Mouse (Mus musculus) midbrain, embryonic 16.5 days (tissue): ENCODE data around the gene Tmem132c. TPM values are rescaled to one million over a fixed set of nuclear protein-coding genes. Genes with fewer than 3 reads are reported as not detected.
A peak's percentile ranks its signal among the peaks of the same experiment; 100 is the strongest.

ENCODE experiments used
- ATAC-seq: fragments of 200-750 bp; cut with Nextera tagmentation; 2 replicates; pipeline ENCODE4 v1.8.0; 2017; ENCODE audit warnings: moderate TSS enrichment
- H3K27ac ChIP-seq: fragments of 300-500 bp; sonication (generic); 2 replicates; pipeline ENCODE4 v1.5.1; 2014; ENCODE audit warnings: mild to moderate bottlenecking, low read length, mixed read lengths
- H3K27me3 ChIP-seq: fragments of 300-500 bp; sonication (generic); 2 replicates; pipeline ENCODE4 v1.6.1; 2014; ENCODE audit warnings: low read depth, low read length, mixed read lengths; ENCODE audit not compliant: control insufficient read depth, insufficient read depth
- H3K36me3 ChIP-seq: fragments of 300-500 bp; sonication (generic); 2 replicates; pipeline ENCODE4 v1.6.1; 2014; ENCODE audit warnings: mild to moderate bottlenecking, low read length, moderate library complexity, mixed read lengths; ENCODE audit not compliant: control insufficient read depth, insufficient read depth
- H3K4me1 ChIP-seq: fragments of 300-500 bp; sonication (generic); 2 replicates; pipeline ENCODE4 v1.6.1; 2014; ENCODE audit warnings: mild to moderate bottlenecking, low read length, mixed read lengths; ENCODE audit not compliant: control insufficient read depth, insufficient read depth
- H3K4me2 ChIP-seq: fragments of 300-500 bp; sonication (generic); 2 replicates; pipeline ENCODE4 v1.6.1; 2014; ENCODE audit warnings: mild to moderate bottlenecking, low read length, mixed read lengths
- H3K4me3 ChIP-seq: fragments of 300-500 bp; sonication (generic); 2 replicates; pipeline ENCODE4 v1.5.1; 2014; ENCODE audit warnings: low read depth, mild to moderate bottlenecking, low read length, moderate library complexity, mixed read lengths
- H3K9ac ChIP-seq: fragments of 300-500 bp; sonication (generic); 2 replicates; pipeline ENCODE4 v1.6.1; 2014; ENCODE audit warnings: low read depth, low read length, mixed read lengths
- H3K9me3 ChIP-seq: fragments of 300-500 bp; sonication (generic); replicated peaks from 2 replicates; pipeline ENCODE4 v1.6.1; 2014; ENCODE audit warnings: mild to moderate bottlenecking, low read length, mixed read lengths; ENCODE audit not compliant: control insufficient read depth, poor library complexity, severe bottlenecking
- WGBS: fragments of 180-500 bp; shearing (Covaris S2); extraction: QIAGEN DNeasy Blood & Tissue Kit; methylation state at CpG from one replicate; pipeline ENCODE4 v1.1.7; 2014; 5-methylcytosine and 5-hydroxymethylcytosine counted together
- polyA plus RNA-seq: library from polyadenylated mRNA; unstranded; fragments of >200 nt; fragmentation: Nextera tagmentation; extraction: Ambion mirVana; gene quantifications from 2 replicates; pipeline ENCODE4 v1.2.1, GENCODE M21; 2015

Gene Tmem132c
- polyA plus RNA-seq, 1 experiment from 2014 or later = 11.8 TPM

GRCm38 (mm10) chr5:127488666-127489065 is 247.1 kb downstream of the Tmem132c start:
- WGBS = 85% methylated on average over 13 of the region's 13 CpGs

GRCm38 (mm10) chr5:127491724-127492123 is 250.1 kb downstream of the Tmem132c start:
- Histone ChIP-seq H3K4me2 (no peak overlapping the region), H3K36me3 (no peaks in the 10 kb centered on the region), H3K4me1 (no peaks in the 10 kb centered on the region; the same call in 1 of the 2 replicates), H3K9me3 (no peaks in the 10 kb centered on the region), H3K27me3 (no peaks in the 10 kb centered on the region), H3K27ac (no peak overlapping the region), H3K9ac (no peak overlapping the region), H3K4me3 (no peak overlapping the region)
- ATAC-seq = no peak
- 93% methylated on average over 3 of the region's 3 CpGs for WGBS

More at GRCm38 (mm10) chr5:127488666-127489065, 247.1 kb downstream of the Tmem132c start:
- peaks cover 12% of the 10 kb centered on the region; the same call in 1 of the 2 replicates for H3K4me1 ChIP-seq
- H3K36me3 ChIP-seq = no peaks in the 10 kb centered on the region
- no peak overlapping the region for H3K4me2 ChIP-seq
- no peak overlapping the region for H3K4me3 ChIP-seq
- H3K27ac ChIP-seq = no peak overlapping the region
- H3K9ac ChIP-seq = no peak overlapping the region
- ATAC-seq = no peak
- no peaks in the 10 kb centered on the region for H3K27me3 ChIP-seq
- H3K9me3 ChIP-seq = no peaks in the 10 kb centered on the region

DNA sequence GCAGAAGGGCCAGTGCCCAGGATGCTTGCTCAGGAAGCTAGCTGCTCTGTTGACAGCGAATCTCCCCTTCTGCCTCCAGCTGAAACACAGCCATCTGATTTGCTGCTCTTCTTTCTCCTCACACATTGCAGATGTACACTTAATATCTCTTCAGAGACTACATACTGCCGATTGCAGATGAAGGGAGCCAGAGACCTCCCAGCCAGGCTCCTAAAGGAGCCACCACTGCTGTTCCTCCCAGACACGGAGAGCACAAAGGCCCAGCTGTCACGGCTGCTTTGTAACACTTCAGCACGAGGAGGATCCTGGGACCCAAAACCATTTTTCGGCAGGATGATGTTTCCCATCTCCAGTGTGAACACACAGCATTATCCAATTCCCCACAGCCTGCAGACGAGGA is 255.3 kb downstream of the Tmem132c start:
- H3K27ac ChIP-seq = no peak overlapping the region
- ATAC-seq = no peak
- no peaks in the 10 kb centered on the region for H3K36me3 ChIP-seq
- H3K9me3 ChIP-seq = no peaks in the 10 kb centered on the region
- H3K9ac ChIP-seq = no peak overlapping the region
- peaks cover 3% of the 10 kb centered on the region; the same call in 1 of the 2 replicates for H3K4me1 ChIP-seq
- no peak overlapping the region for H3K4me3 ChIP-seq
- no peak overlapping the region for H3K4me2 ChIP-seq
- H3K27me3 ChIP-seq = no peaks in the 10 kb centered on the region
- 33% methylated on average over 7 of the region's 7 CpGs for WGBS

DNA sequence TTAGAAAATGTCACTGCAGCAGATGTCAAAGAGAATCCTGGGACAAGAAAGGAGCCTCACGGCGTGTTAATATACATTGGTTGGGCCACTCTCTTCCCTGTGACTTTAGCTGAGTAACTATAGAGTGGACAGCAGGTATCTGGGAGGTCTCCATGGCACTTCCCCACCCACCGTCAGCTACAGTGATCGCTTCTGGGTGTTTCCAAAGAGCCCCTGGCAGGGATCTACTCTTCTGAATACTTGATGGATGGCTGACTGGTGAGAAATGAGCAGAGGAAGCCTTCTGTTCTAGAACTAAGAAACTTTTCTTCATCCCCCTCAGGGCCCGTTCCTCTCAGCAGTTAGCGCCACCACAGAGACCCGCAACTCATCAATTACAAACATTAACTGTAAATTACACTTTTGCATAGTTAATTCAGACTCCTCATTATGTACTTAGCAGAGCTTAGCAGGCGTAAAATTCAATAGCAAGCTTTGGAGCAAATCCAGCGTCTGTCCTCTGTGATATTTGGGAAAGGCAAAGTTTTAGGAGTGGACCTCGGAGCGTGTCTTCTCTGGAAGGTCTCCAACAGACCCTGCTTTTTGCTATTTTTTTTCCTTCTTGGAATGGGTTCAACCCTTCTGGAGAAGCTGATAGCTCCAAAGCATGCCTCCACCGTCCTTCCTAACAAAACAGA is 257.7 kb downstream of the Tmem132c start:
- Histone ChIP-seq H3K4me2 (no peak overlapping the region), H3K4me3 (no peak overlapping the region), H3K4me1 (peaks cover 3% of the 10 kb centered on the region; the same call in 1 of the 2 replicates), H3K9ac (no peak overlapping the region), H3K27ac (no peak overlapping the region), H3K36me3 (no peaks in the 10 kb centered on the region), H3K9me3 (no peaks in the 10 kb centered on the region), H3K27me3 (no peaks in the 10 kb centered on the region)
- ATAC-seq = peak; percentile 32; the same call in 1 of the 2 replicates
- WGBS = 62% methylated on average over 12 of the region's 12 CpGs

- Histone ChIP-seq H3K9me3 (no peaks in the 10 kb centered on the region), H3K27ac (no peak overlapping the region), H3K9ac (no peak overlapping the region), H3K36me3 (no peaks in the 10 kb centered on the region), H3K4me3 (no peak overlapping the region), H3K27me3 (no peaks in the 10 kb centered on the region), H3K4me2 (no peak overlapping the region), H3K4me1 (peaks cover 3% of the 10 kb centered on the region; the same call in 1 of the 2 replicates)
- ATAC-seq = no peak
- WGBS = 43% methylated on average over 7 of the region's 7 CpGs
Observed at GRCm38 (mm10) chr5:127502838-127503237, 261.2 kb downstream of the Tmem132c start.

- Histone ChIP-seq H3K27me3 (no peaks in the 10 kb centered on the region), H3K4me1 (no peaks in the 10 kb centered on the region), H3K27ac (no peak overlapping the region), H3K4me3 (no peak overlapping the region), H3K36me3 (no peaks in the 10 kb centered on the region), H3K9me3 (no peaks in the 10 kb centered on the region), H3K9ac (no peak overlapping the region), H3K4me2 (no peak overlapping the region)
- no peak for ATAC-seq
- 68% methylated on average over 6 of the region's 6 CpGs for WGBS
Observed at GRCm38 (mm10) chr5:127505697-127506096, 264.1 kb downstream of the Tmem132c start.

DNA sequence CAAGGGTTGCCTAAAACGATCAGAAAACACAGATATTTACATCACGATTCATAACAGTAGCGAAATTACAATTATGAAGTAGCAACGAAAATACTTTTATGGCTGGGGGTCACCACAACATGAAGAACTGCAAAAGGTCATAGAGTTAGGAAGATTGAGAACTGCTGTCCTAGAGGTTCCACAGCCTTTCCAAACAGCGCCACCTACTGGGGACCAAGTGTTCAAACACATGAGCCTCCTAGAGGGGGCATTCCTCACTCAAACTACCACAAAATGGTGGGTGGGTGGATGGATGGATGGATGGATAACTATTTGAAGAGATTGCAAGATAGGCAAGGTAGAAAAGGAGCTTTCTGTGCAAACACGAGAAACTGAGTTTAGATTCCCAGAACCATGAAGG is 270.0 kb downstream of the Tmem132c start:
- no peaks in the 10 kb centered on the region for H3K9me3 ChIP-seq
- ATAC-seq = no peak
- H3K4me2 ChIP-seq = no peak overlapping the region
- WGBS = 88% methylated on average over 6 of the region's 6 CpGs
- no peak overlapping the region for H3K9ac ChIP-seq
- H3K4me3 ChIP-seq = no peak overlapping the region
- H3K27ac ChIP-seq = no peak overlapping the region
- no peaks in the 10 kb centered on the region for H3K27me3 ChIP-seq
- no peaks in the 10 kb centered on the region for H3K36me3 ChIP-seq
- no peaks in the 10 kb centered on the region for H3K4me1 ChIP-seq

DNA sequence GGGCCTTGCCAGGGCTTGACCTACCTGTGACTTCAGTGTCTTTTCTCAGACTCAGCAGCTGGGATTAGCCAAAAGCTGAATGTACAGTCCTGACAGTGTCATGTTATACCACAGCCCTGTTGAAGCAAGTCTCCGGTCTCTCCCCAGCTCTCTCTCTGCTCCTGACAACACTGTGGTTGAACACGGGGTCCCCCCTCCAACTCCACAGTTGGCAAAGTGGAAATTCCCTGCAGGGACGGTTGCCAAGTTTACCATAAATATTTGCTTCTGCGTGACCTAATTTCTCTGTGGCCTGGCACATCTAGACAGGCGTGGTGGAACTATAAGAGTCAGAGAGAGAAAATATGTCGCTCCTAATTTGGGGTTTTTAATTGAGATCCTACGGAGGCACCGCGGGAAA is 274.4 kb downstream of the Tmem132c start:
- Histone ChIP-seq H3K27me3 (no peaks in the 10 kb centered on the region), H3K27ac (no peak overlapping the region), H3K4me2 (no peak overlapping the region), H3K9me3 (no peaks in the 10 kb centered on the region), H3K4me3 (no peak overlapping the region), H3K36me3 (no peaks in the 10 kb centered on the region), H3K9ac (no peak overlapping the region), H3K4me1 (peaks cover 3% of the 10 kb centered on the region)
- ATAC-seq = no peak
- 90% methylated on average over 9 of the region's 9 CpGs for WGBS

GRCm38 (mm10) chr5:127522744-127523476 is 281.3 kb downstream of the Tmem132c start:
- no peak for ATAC-seq
- no peak overlapping the region for H3K27ac ChIP-seq
- H3K9ac ChIP-seq = no peak overlapping the region
- H3K4me1 ChIP-seq = peaks cover 7% of the 10 kb centered on the region
- no peak overlapping the region for H3K4me2 ChIP-seq
- 64% methylated on average over 9 of the region's 9 CpGs for WGBS
- H3K4me3 ChIP-seq = no peak overlapping the region
- no peaks in the 10 kb centered on the region for H3K27me3 ChIP-seq
- no peaks in the 10 kb centered on the region for H3K9me3 ChIP-seq
- H3K36me3 ChIP-seq = no peaks in the 10 kb centered on the region
